Mouse (Mus musculus) left cerebral cortex, adult 18-20 months (tissue): ENCODE results near the gene Slc38a6. TPM values are rescaled to one million over a fixed set of nuclear protein-coding genes. Genes with fewer than 3 reads are reported as not detected.

Experiments
- DNase-seq, 2 experiments: peaks; one replicate each; pipeline ENCODE4 v3.0.0; 2021 to 2022; ENCODE audit warnings: low spot score in 2 of 2, mixed read lengths in 1 of 2
- total RNA-seq, 2 experiments: library from RNA; stranded (reverse); gene quantifications; 2 replicates each; pipeline ENCODE4 v1.2.3; 2021

The Slc38a6 gene
- total RNA-seq, 2 experiments from 2014 or later = 8.8 to 13.9 TPM

DNA sequence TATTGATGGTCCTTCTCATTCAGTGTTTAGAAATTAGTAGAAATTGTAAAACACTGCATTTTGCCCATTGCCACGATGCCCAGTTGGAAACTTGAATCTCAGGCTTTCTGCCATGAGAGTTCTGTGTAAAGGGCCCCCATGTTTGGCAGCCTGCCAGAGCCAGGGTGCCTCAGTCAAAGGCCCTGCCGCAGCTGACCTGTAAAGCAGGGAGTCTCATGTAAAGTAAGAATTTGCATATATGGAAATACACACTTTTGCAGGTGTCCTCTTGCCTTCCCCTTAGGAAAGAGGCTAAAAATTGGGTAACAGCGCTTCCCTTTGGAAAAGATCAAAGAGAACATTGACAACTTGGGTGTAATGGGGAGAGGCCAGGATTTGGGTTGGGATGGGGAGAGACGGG, 67.9 kb downstream of the Slc38a6 start:
- no peak for DNase-seq

DNA sequence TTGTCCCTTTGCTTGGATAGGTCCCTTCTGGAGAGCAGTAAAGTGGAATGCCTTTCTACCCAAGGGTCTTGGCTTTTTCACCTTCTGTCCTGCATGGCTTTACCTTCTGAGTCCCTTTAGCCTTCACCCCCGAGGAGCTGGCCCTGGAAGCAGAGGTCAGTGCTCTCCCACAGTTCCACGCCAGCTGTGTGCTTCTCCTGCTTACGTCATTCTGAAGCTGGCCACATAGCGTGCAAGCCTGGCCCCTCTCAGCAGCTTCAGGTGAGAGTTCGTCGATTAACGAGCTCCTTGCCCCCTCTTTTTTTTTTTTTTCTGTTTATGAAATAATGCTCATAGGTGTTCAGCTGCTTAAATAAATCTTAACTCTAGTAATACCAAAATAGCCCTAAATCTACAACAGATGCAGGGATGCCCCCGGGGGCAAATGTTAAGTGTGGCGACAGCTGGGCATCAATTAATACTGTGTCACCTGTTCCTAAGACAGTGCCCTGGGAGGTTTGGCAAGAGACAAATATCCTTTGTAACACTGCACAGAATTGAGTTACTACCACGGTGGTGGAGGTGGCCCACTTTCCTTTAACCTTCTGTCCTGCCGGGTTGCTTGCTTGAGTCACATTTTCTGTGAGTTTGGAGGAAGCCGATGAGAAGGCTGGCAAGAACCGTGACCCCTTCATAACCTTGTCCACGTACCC, 68.7 kb downstream of the Slc38a6 start:
- no peak for DNase-seq

DNA sequence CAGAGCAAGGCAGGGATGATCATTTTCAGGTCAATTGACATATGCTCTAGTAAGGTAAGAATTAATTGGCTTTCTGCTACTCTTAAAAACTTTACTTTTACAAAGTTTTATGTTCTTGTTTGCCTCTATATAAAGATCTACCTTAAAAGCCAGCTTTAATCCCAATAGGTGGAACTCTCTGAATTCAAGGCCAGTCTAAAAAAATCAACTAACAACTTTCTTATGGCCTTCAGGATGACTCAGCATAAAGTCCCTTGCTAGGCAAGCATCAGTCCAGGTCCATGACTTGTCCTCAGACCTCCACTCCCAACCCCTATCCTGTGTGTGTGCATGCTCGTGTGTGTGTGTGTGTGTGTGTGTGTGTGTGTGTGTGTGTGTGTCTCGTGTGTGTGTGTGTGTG, 70.1 kb downstream of the Slc38a6 start:
- no peak for DNase-seq

DNA sequence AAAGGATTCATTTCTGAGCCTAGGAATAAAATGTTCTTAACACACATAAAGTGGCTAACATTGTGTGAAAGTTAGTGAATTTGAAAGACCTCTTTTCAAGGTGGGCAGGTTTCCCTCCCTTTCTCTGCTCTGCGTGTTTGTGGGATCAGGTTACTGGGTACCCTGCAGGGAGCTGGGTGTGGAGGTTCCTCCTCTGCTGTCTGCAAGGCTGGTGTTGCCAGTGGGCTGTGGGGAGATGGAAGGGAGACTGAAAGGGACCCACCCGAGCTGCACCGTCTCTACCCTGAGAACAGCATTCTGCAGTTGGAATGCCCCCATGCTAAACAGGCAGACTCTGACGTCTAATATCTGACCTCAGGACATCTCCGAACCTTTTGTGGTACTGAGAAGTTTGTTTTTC, 70.7 kb downstream of the Slc38a6 start:
- DNase-seq = no peak

DNA sequence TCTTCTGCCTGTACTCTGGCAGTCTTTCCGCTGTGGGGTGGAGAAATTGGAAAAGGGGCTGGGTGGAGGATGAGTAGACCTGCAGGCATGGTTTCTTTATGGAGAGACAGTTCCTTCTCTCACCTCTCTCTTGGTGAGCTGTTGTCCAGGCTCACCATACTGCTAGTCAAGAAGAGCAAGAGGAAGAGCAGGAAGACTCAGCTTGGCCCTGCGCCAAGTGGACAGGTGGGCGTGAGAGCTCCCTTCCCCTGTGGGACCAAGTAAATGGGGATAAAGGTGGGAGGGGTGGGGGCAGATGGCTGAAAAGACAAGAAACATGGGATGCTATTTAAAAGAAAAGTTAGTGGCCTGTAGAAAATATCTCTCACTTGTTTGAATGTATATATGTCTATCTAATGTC, 71.2 kb downstream of the Slc38a6 start:
- no peak for DNase-seq

DNA sequence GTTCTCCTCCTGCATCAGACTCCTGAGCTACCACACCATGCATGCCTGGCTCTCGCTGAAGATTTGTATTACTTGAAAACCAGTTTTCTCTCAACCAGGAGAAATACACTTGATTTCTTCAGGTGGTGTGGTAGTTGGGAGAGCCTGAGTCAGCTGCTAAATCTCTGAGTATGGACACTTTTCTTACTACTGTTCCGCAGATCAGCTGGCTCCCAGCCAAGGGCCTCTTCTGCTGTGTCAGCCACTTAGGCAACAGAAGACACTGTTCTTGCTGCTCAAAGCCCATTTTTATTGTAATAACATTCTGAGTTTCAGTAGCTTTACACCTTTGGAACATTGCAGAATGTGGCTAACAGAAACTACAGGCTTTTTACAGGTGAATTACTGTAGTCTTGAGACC, 72.1 kb downstream of the Slc38a6 start:
- no peak for DNase-seq

DNA sequence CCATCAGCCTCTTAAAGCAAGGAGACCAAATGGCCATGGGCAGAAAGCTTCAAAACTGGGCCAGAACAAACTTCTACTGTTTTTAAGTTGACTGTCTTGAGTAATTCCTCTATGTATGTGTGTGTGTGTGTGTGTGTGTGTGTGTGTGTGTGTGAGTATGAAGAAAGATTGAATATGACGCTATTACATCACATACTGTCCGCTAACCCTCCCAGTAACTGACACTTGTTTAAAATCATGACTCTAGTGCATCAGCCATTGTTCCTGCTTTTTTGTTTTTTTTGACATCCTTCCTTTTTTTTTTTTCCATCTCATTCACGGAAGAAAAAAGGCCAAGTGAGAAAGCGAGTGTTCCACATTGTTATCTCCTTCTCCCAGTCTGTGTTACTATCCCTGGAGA, 72.9 kb downstream of the Slc38a6 start:
- no peak for DNase-seq

DNA sequence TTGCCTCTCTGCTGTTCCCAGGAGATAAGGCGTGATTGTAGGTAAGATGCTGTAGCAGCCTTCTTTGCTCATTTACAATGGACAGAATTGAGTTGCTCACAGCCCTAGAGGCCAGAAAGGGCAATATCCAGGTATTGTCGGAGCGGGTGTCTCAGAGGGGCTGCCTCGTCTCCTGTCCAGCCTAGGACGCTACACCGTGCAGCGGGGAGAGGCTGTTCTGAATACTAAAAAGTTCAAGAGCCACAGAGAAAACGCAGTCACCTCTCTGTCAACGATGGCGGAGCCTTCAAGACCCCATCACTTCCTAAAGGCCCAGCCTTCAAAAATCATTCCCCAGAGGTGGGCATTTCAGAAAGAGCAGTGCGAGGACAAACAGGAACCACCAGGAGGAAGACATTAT, 74.6 kb downstream of the Slc38a6 start:
- DNase-seq = no peak

DNA sequence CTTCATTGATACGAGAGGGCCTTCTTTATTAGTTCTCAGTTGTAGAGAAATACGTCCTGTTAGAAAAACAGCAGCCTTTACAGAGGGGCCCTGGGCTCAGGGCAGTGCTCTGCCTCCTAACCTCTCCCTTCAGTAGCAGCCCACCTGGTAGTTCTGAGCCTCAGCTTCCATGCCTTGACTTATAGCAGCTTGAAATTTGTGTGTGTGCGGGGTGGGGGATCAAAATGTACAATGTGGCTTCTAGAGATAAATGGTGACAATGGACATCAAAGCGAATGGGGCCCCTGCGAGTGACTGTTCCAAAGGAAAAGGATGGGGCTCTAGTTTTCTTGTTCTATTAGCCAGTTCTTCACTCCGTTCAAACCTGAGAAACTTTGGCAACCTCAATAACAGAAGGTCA, 76.8 kb downstream of the Slc38a6 start:
- DNase-seq = no peak

DNA sequence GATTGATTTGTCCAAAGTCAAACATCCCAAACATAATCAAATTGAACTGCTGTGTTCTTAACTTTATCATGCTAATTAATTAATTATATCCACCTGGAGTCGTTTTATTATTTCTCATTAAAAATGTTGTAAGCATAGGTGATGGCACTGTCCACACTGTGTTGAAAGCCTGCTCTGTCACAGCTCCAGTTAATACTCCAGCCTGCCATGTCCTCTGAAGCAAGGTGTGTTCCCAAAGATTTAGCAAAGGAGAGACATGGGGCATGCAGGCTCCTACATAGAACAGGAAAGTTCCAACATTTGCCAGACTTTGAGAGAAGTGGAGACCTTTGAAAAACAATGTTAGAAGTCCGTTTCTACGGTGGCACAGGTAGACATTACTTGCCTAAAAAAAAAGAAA, 77.4 kb downstream of the Slc38a6 start:
- no peak for DNase-seq

DNA sequence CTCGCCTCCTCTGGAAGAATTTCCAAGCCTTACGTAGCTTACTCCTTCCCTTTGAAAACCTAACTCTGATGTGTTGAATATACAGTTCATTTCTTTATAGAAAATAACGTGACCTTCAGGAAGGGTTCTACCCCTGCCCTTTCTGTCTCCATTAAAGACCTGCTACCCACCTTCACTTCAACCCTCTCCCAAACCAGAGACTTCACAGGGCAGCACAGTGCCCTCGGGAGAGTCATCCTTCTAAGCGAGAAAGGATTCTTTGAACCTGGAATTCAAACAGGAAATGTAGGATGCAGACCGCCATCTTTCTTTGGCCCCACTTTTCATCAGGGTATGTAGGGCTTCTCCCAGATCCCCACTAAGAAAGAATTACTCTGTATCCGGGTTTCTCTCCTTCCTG, 80.0 kb downstream of the Slc38a6 start:
- DNase-seq = no peak

DNA sequence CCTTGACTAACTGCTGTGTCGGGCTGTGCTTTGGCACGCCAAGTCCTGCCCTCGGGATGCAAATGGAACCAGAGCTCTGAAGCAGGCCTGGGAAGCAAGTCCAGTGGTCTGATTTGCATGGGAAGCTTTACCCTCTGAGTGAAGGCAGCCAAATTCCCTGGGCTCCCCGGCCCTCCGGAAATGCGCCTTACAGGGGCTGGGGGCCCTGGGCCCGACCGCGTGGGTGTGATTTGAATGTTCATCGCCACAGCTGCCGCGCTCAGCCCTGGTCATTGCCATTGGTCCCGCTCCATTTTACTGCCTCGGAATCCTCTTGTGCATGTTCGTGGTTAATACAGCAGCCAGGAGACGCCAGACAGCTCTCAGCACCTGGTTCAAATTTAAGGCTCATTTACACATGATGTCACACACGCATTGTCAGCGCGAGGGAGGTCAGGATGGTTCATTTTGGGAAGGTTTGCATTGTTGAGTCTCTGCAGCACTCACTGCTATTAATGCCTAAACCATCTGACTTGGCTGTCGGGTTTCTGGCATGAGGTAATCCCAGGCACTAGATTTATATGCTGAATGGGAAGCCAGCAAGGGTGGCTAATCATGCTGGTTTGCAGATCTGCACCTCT, 81.0 kb downstream of the Slc38a6 start:
- no peak for DNase-seq

DNA sequence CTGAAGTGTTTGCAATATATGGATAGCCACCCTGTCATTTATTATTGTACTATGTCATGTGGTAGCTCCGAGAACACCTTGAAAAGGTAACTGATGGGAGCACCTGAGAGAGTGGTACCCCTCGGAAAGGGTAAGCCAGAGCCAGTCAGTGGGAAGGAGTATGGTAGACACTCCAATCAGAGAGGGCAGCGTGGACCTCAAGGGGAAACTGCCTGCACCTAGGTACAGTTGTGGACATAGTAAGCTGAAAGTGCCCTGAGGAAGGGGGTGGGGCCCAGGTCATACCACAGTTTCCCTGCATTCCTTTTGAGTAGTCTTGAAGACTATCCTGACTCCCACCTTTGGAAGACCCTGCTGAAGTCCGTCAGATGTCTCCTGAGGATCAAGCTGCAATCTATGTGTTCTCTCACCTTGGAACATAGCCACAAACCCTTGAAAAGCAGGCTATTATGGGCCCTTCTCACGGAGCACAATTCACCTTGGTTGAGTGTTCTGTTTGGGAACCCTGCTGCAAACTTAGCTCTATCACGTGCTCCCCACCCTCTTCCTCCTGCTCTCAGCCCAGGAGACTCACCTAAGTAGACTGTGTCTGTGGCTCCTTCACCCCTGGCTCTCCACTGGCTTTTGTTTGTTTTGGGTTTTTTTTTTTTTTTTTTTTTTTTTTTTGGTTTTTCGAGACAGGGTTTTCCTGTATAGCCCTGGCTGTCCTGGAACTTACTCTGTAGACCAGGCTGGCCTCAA, 82.5 kb downstream of the Slc38a6 start:
- no peak for DNase-seq

DNA sequence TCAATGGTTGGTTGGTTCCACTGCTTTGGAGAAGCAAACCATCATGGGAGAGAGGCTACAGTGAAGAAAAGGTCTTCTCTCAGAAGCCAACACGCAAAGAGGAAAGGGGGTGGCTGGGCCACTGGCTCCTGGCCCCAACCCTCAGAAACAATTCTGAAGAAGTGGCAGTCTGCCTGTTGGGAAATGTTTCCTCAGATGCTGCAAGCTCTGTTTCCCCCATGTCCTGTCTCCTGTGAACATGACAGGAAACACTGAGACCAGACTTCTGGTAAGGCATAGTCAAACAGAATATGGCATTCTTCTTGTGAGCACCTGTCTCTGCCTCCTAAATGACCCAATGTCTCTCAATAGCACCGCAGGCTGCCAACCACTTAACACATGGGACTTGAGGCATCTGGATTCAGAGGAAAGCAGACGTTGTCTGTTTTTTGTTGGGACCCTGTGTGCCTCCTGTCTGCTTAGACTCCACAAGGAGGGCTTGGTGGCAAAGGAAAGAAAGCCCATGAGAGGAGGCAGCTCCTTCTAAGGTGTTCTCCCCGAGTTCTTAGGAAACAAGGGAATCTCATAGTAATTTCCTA, 83.9 kb downstream of the Slc38a6 start:
- DNase-seq = no peak

DNA sequence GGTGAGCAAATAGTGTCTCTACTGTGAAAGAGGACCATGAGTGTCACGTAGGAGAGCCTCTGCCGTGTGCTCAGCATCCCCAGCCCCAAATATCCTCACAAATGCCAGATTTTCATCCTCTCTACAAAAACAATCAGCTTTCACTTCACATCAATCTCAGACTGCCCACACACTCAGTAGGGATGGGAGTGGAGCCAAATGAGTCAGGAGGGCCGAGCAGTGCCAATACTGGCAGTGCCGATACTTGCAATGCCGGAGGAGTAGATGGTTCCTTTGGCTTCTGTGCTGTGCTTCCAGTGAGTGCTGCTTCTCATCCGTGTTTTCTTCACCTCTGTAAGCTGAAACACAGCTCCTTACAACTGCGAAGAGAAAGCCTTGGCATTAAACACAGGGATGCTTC, 84.6 kb downstream of the Slc38a6 start:
- DNase-seq = peak in 1 of 2 experiments; percentile 29

DNA sequence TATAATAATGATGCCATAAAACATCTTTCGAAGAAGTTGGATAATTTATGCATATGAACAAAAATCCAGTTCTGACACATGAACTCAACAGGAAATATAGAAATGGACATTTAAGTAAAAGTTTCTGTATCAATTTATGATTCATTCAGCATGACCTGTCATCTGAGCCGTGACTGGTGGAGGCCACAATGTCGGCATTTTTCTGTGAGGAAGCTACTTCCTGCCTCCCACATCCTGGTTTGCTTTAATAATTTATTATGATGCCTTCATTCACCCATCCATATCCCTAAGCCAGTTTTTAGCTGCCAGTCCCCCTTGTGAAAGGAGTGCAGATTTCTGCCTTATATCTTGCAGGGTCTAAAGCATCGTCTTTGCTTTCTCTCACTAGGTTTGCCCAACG, 91.4 kb downstream of the Slc38a6 start:
- DNase-seq = no peak

DNA sequence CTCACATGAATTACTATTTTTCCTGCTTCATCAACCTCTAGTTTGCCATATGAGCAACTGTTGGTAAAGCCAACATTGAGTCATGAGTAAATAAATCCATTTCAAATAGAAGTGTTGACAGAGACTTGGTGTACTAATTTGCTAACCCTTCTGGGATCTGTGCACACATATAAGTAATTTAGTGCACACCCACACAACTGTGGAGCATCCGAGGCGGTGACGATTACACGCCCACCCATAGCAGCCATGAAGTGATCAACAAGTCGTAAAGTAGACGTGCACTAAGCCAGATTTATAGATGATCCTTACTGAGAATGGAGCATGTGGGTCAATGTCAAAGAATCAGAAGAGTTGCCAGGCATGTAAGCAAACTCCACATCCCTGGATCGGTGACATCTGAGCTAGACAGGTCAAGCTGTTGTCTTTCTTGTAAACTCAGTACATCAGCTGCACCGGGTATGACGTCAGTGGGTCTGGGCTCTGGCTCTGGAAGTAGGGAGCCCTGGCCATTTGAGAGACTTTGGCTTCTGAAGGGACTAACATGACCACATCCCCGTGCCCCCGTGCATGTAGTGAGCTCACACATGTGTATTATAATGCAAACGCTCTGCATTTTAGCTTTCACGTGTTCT, 92.3 kb downstream of the Slc38a6 start:
- DNase-seq = no peak

DNA sequence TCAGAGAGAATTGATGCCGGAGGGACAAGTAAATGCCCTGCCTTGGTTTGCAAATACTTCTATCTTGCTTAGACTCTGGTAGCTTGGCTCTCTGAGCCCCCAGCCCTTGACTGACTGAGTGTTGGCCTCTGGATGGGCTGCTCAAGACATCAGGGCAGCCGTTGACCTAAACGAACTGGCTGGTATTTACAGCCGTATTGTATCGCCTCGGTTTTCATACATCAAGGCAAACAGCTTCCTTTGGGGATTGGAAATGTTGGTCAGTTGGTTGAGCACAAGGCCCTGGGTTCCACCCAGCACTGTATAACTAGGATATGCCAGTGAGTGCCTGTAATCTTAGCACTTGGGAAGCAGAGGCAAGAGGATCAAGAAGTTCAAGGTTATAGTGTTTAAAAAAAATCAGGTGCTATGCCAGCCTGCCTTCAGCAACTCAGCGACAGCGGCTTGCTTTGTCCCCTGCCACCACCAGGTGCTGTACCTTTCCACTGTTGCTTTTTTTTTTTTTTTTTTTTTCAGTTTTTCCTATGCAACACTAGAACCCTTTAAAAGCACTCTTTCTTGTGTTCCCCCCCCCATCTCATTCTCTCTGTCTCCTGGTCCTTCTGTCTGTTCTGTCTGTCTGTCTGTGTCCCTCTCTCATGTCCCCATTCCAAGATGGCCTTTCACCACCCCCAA, 94.2 kb downstream of the Slc38a6 start:
- DNase-seq = no peak

DNA sequence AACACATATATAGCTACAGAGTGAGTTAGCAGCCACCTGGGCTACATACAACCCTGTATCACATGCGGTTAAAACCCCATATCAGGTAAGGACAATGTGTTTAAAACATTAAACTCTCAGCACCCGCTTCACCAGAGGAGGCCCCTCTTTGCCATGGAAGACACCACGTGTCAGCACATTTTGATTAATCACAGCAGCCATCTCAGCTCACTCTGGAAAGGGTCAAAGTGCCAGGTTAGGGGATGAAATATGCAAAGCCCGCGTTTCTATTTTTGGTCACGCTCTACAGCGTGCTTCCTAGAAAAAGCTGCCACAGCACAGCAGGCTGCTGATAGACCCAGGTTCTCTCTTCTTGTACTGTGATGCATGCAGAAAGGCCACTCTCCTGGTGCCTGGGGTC, 94.9 kb downstream of the Slc38a6 start:
- no peak for DNase-seq

DNA sequence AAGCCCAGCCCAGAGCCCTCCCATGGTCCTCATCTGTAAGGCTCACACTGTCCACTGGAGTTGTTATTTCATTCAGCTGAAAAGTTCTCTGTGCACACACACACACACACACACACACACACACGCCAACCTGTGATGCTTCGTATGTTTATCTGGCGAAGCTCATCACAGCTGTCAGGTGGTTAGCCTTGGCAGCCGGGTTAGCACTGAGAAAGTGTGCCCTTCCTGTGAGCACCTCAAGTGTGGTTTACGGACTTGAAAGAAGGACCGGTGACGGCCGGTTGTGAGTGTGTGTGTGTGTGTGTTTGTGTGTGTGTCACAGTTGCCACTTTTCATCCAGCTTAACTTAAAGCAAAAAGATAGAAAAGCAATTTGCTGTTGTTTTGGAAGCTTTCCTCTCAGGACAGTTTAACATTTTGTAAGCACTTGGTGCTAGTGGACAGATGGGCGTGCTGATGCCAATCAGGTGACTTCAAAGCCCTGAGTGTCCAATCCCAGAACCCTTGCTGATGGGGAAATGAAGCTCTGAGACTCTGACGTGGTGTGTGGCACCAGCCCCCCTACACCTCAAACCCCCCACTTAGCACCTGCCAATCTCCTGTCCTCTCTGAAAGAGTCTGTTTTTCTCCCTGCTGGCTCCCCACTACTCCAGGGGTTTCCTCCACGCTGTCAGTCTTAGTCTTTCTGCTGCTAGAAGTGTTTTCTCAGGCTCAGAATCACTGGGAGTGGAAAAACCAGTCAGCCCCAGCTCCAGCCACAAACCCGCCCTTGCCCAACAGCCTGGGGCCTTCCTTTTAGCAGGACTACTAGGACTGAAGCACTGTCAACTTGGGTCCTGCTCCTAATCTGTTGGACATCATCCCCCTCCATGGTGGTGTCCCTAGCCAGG, 96.0 kb downstream of the Slc38a6 start:
- DNase-seq = no peak
